Mouse (Mus musculus): ENCODE measurements around the gene Vsir. TPM values are rescaled to one million over a fixed set of nuclear protein-coding genes. Genes with fewer than 3 reads are reported as not detected.

Vsir gene
- polyA plus RNA-seq, 1 experiment from 2014 or later, result 1.3 TPM

Other genes starting within 250 kb of the Vsir start
- gene Spock2, start 240.6 kb upstream of the Vsir start, polyA plus RNA-seq (2016; fragmentation: Nextera tagmentation; extraction: Ambion mirVana), result 13.2 and 14.3 TPM in 2 replicates
- gene Chst3, start 127.6 kb upstream of the Vsir start, polyA plus RNA-seq (2016; fragmentation: Nextera tagmentation; extraction: Ambion mirVana), result 3.7 and 4.0 TPM in 2 replicates
- gene Psap, start 69.2 kb upstream of the Vsir start, polyA plus RNA-seq (2016; fragmentation: Nextera tagmentation; extraction: Ambion mirVana), result 86.9 and 90.5 TPM in 2 replicates
- 1.9 and 2.7 TPM in 2 replicates for gene Gm17455, start 52.9 kb downstream of the Vsir start, polyA plus RNA-seq (2016; fragmentation: Nextera tagmentation; extraction: Ambion mirVana)